Mouse (Mus musculus) liver, adult 2 months (tissue): Measurements from ENCODE around the gene Wdr20.

ENCODE experiments used
- CTCF ChIP-seq: fragments of 200-500 bp; IDR thresholded peaks from 2 replicates; pipeline ENCODE4 v1.5.1; 2011; ENCODE audit warnings: low read depth, low read length, control low read depth
- POLR2A ChIP-seq: fragments of 200-500 bp; IDR thresholded peaks from 2 replicates; pipeline ENCODE4 v1.6.1; 2011; ENCODE audit warnings: low read length, control low read depth; ENCODE audit not compliant: insufficient read depth; ENCODE audit errors: extremely low read depth

GRCm38 (mm10) chr12:110771961-110772360 is 34.2 kb downstream of the Wdr20 start:
- TF ChIP-seq CTCF (no peak), POLR2A (no peak)
